Mouse (Mus musculus) kidney, adult 2 months (tissue): Measurements from ENCODE around the gene Dact2.

Experiments
- CTCF ChIP-seq: fragments of 200-500 bp; conservative IDR thresholded peaks from 2 replicates; pipeline ENCODE4 v1.5.1; 2011; ENCODE audit warnings: low read depth, mild to moderate bottlenecking, control low read depth, low read length, moderate library complexity, mixed read lengths; ENCODE audit not compliant: insufficient read depth, insufficient read length
- POLR2A ChIP-seq: fragments of 200-500 bp; IDR thresholded peaks from one replicate; pipeline ENCODE4 v1.6.1; 2011; ENCODE audit warnings: low read depth, low read length, control low read depth

- TF ChIP-seq CTCF (no peak), POLR2A (no peak)
These were observed 11.2 kb downstream of the Dact2 start for GRCm38 (mm10) chr17:14192924-14193323.
